Mouse (Mus musculus) adrenal gland, postnatal 10 days (tissue): ENCODE measurements around the gene Acadvl. TPM values are rescaled to one million over a fixed set of nuclear protein-coding genes. Genes with fewer than 3 reads are reported as not detected.

Source experiments
- DNase-seq: peaks from one replicate; pipeline ENCODE4 v3.0.0; 2021; ENCODE audit warnings: mixed read lengths
- microRNA-seq: library from miRNA; unstranded; fragments of <30 nt; microRNA quantifications from one replicate; pipeline ENCODE4 v1.2.0, GENCODE M21; 2021
- total RNA-seq, 2 experiments: library from RNA; stranded (reverse); gene quantifications; 2 replicates each; pipeline ENCODE4 v1.2.3; 2021

The Acadvl gene
- total RNA-seq, 2 experiments from 2014 or later: 1,467 to 1,540 TPM

GRCm38 (mm10) chr11:69980196-69981140, 34.7 kb downstream of the Acadvl start:
- peak; percentile 99 for DNase-seq

GRCm38 (mm10) chr11:69979827-69980195, 35.4 kb downstream of the Acadvl start:
- DNase-seq: no peak

- DNase-seq: no peak
Measured at GRCm38 (mm10) chr11:69976271-69976670, 38.9 kb downstream of the Acadvl start.

GRCm38 (mm10) chr11:69974907-69975306, 40.3 kb downstream of the Acadvl start:
- no peak for DNase-seq

GRCm38 (mm10) chr11:69970775-69971174, 44.4 kb downstream of the Acadvl start:
- DNase-seq: no peak

GRCm38 (mm10) chr11:69970222-69970621, 45.0 kb downstream of the Acadvl start:
- DNase-seq: no peak

- no peak for DNase-seq
Measured at GRCm38 (mm10) chr11:69968793-69969192, 46.4 kb downstream of the Acadvl start.

GRCm38 (mm10) chr11:69966860-69967517, 48.2 kb downstream of the Acadvl start:
- no peak for DNase-seq

- peak; percentile 50 for DNase-seq
Measured at GRCm38 (mm10) chr11:69966006-69966859, 49.0 kb downstream of the Acadvl start.

- DNase-seq: no peak
Measured at GRCm38 (mm10) chr11:69965271-69966005, 49.8 kb downstream of the Acadvl start.

GRCm38 (mm10) chr11:69964650-69965270, 50.5 kb downstream of the Acadvl start, which contains the start of gene Cldn7:
Gene Cldn7, plus strand, starts transcription at chr11:69964779.
- no peak for DNase-seq

GRCm38 (mm10) chr11:69961841-69962240, 53.4 kb downstream of the Acadvl start:
- no peak for DNase-seq

- peak; percentile 21 for DNase-seq
Measured at GRCm38 (mm10) chr11:69960616-69961015, 54.6 kb downstream of the Acadvl start.

Small RNA genes within 50 kb of the gene (microRNA-seq; reads per million reads assigned to microRNA genes)
- gene Gm44349 (not detected), gene Mir324 (5,227 reads per million, percentile 89 among the genes with 10 or more reads in this experiment)

Other genes with a start within 250 kb of the Acadvl start
- 10 to 100 TPM; 35.5 to 41.2 TPM for gene Zbtb4, start 249.5 kb downstream of the Acadvl start, total RNA-seq
- 1 to 10 TPM; 2.3 to 7.9 TPM for gene Chrnb1, start 219.5 kb downstream of the Acadvl start, total RNA-seq
- 1 to 10 TPM; 2.4 to 3.8 TPM for gene Fgf11, start 213.6 kb downstream of the Acadvl start, total RNA-seq
- 1 to 10 TPM; 1.0 TPM for gene Tmem102, start 209.8 kb downstream of the Acadvl start, total RNA-seq
- not detected for gene Gm39566, start 200.1 kb downstream of the Acadvl start, total RNA-seq
- gene Spem2, start 196.9 kb downstream of the Acadvl start, total RNA-seq: not detected
- not detected for gene Spem1, start 193.2 kb downstream of the Acadvl start, total RNA-seq
- 10 to 100 TPM; 17.3 to 23.5 TPM for gene Nlgn2, start 177.6 kb downstream of the Acadvl start, total RNA-seq
- 100 to 1,000 TPM; 137 to 145 TPM for gene Tmem256, start 176.9 kb downstream of the Acadvl start, total RNA-seq
- gene Plscr3, start 169.0 kb downstream of the Acadvl start, total RNA-seq: 10 to 100 TPM; 49.2 to 59.2 TPM
- gene Tnk1, start 156.7 kb downstream of the Acadvl start, total RNA-seq: under 1 TPM; 0.12 to 0.24 TPM
- gene Tmem95, start 137.4 kb downstream of the Acadvl start, total RNA-seq: not detected
- gene Kctd11, start 134.0 kb downstream of the Acadvl start, total RNA-seq: 1 to 10 TPM; 4.1 to 4.2 TPM
- 1 to 10 TPM; 4.3 to 4.7 TPM for gene Acap1, start 119.9 kb downstream of the Acadvl start, total RNA-seq
- gene 2810408A11Rik, start 114.4 kb downstream of the Acadvl start, total RNA-seq: 1 to 10 TPM; 3.1 to 3.2 TPM
- 10 to 100 TPM; 33.6 to 48.1 TPM for gene Neurl4, start 114.3 kb downstream of the Acadvl start, total RNA-seq
- 10 to 100 TPM; 42.3 to 43.1 TPM for gene Gps2, start 101.5 kb downstream of the Acadvl start, total RNA-seq
- 100 to 1,000 TPM; 578 to 644 TPM for gene Eif5a, start 93.5 kb downstream of the Acadvl start, total RNA-seq
- 10 to 100 TPM; 19.6 to 44.5 TPM for gene Ybx2, start 79.6 kb downstream of the Acadvl start, total RNA-seq
- gene Slc2a4, start 67.2 kb downstream of the Acadvl start, total RNA-seq: 10 to 100 TPM; 67.6 to 81.9 TPM
- 1 to 10 TPM in 1 of 2 experiments, under 1 TPM in 1; 0.70 to 1.2 TPM for gene Cldn7, start 50.6 kb downstream of the Acadvl start, total RNA-seq
- gene Ctdnep1, start 34.3 kb downstream of the Acadvl start, total RNA-seq: 100 to 1,000 TPM; 117 to 148 TPM
- 10 to 100 TPM; 66.8 to 71.4 TPM for gene Elp5, start 32.9 kb downstream of the Acadvl start, total RNA-seq
- gene Gabarap, start 24.3 kb downstream of the Acadvl start, total RNA-seq: 100 to 1,000 TPM; 339 to 345 TPM
- 10 to 100 TPM; 43.5 to 50.5 TPM for gene Phf23, start 19.6 kb downstream of the Acadvl start, total RNA-seq
- gene Dvl2, start 14.8 kb downstream of the Acadvl start, total RNA-seq: 10 to 100 TPM; 15.7 to 23.0 TPM
- 10 to 100 TPM; 29.9 to 37.6 TPM for gene Dlg4, start 1.5 kb upstream of the Acadvl start, total RNA-seq
- 10 to 100 TPM; 35.0 to 76.1 TPM for gene Asgr1, start 38.7 kb upstream of the Acadvl start, total RNA-seq
- gene Asgr2, start 77.2 kb upstream of the Acadvl start, total RNA-seq: 10 to 100 TPM; 17.1 to 37.9 TPM
- gene Mgl2, start 114.9 kb upstream of the Acadvl start, total RNA-seq: 1 to 10 TPM; 2.1 to 2.5 TPM
- gene Clec10a, start 140.8 kb upstream of the Acadvl start, total RNA-seq: 1 to 10 TPM; 4.6 to 5.1 TPM
- gene Slc16a11, start 197.3 kb upstream of the Acadvl start, total RNA-seq: 1 to 10 TPM; 1.3 to 2.5 TPM
- 1 to 10 TPM; 3.8 to 6.2 TPM for gene Slc16a13, start 205.7 kb upstream of the Acadvl start, total RNA-seq
- gene Bcl6b, start 214.4 kb upstream of the Acadvl start, total RNA-seq: 10 to 100 TPM; 27.1 to 31.1 TPM
- gene 0610010K14Rik, start 222.5 kb upstream of the Acadvl start, total RNA-seq: 10 to 100 TPM; 58.6 to 62.3 TPM
- 1 to 10 TPM; 4.0 to 4.9 TPM for gene Gm21988, start 224.4 kb upstream of the Acadvl start, total RNA-seq
- 100 to 1,000 TPM; 139 to 162 TPM for gene Rnasek, start 224.4 kb upstream of the Acadvl start, total RNA-seq
- 1 to 10 TPM; 2.4 to 2.7 TPM for gene Alox12, start 239.9 kb upstream of the Acadvl start, total RNA-seq